Mouse (Mus musculus) neural tube, embryonic 15.5 days (tissue): ENCODE results near the gene Catsperg2. TPM values are rescaled to one million over a fixed set of nuclear protein-coding genes. Genes with fewer than 3 reads are reported as not detected.
"Not testable (repeated sequence)": the region's sequence is repeated elsewhere in the genome, so short reads cannot be mapped to it uniquely, and the experiment has no call there.

ENCODE experiments used
- ATAC-seq: fragments of 200-750 bp; cut with Nextera tagmentation; 2 replicates; pipeline ENCODE4 v1.8.0; 2017; ENCODE audit warnings: mild to moderate bottlenecking, moderate TSS enrichment, moderate library complexity; ENCODE audit not compliant: low FRiP score
- H3K27ac ChIP-seq: fragments of 300-500 bp; sonication (generic); replicated peaks from 2 replicates; pipeline ENCODE4 v1.5.1; 2015; ENCODE audit warnings: mild to moderate bottlenecking, inconsistent platforms
- H3K27me3 ChIP-seq: fragments of 300-500 bp; sonication (generic); replicated peaks from 2 replicates; pipeline ENCODE4 v1.6.1; 2015; ENCODE audit warnings: inconsistent platforms
- H3K36me3 ChIP-seq: fragments of 300-500 bp; sonication (generic); 2 replicates; pipeline ENCODE4 v1.6.1; 2015; ENCODE audit warnings: inconsistent platforms
- H3K4me1 ChIP-seq: fragments of 300-500 bp; sonication (generic); 2 replicates; pipeline ENCODE4 v1.6.1; 2015; ENCODE audit warnings: inconsistent platforms
- H3K4me2 ChIP-seq: fragments of 300-500 bp; sonication (generic); 2 replicates; pipeline ENCODE4 v1.6.1; 2015; ENCODE audit warnings: inconsistent platforms, mild to moderate bottlenecking, moderate library complexity
- H3K4me3 ChIP-seq: fragments of 300-500 bp; sonication (generic); replicated peaks from 2 replicates; pipeline ENCODE4 v1.5.1; 2015; ENCODE audit warnings: mild to moderate bottlenecking, inconsistent platforms
- H3K9ac ChIP-seq: fragments of 300-500 bp; sonication (generic); replicated peaks from 2 replicates; pipeline ENCODE4 v1.6.1; 2015; ENCODE audit warnings: mild to moderate bottlenecking, inconsistent platforms
- H3K9me3 ChIP-seq: fragments of 300-500 bp; sonication (generic); replicated peaks from 2 replicates; pipeline ENCODE4 v1.6.1; 2016; ENCODE audit warnings: inconsistent platforms
- WGBS: fragments of 180-500 bp; shearing (Covaris S2); methylation state at CpG from one replicate; pipeline ENCODE4 v1.1.7; 2015; ENCODE audit warnings: mixed read lengths; 5-methylcytosine and 5-hydroxymethylcytosine counted together
- polyA plus RNA-seq: library from polyadenylated mRNA; unstranded; fragments of >200 nt; fragmentation: Nextera tagmentation; extraction: Ambion mirVana; gene quantifications from 2 replicates; pipeline ENCODE4 v1.2.1, GENCODE M21; 2015

Gene Catsperg2
- polyA plus RNA-seq = 0.11 and 0.27 TPM in 2 replicates

DNA sequence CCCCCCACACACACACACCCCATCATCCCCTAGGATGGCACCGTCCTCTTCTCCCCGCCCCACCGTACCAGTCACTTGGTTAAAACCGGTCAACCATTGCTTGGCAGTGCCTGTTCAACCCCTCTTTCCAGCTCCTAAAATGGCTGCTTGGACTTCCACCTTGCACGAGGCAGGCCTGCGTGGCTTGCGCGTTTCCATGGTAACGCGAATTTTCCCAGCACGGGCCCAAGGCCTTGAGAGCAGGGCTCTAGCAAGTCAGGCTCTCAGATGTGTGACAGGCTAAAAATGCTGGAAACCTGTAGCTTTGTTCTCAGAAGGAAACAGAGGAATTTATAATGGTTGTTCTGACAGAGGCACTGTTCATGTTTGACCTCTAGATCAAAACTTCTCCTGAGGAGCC, at the start of gene Catsperg2:
Gene Catsperg2, minus strand, starts transcription at position 173 of the 400 bp plus-strand sequence.
- not testable (repeated sequence) for ATAC-seq, H3K36me3 ChIP-seq, H3K4me3 ChIP-seq, H3K9me3 ChIP-seq, H3K27ac ChIP-seq, H3K27me3 ChIP-seq, H3K9ac ChIP-seq, H3K4me1 ChIP-seq
- WGBS = 58% methylated on average over 11 of the region's 11 CpGs
- peak within 1 kb of the TSS; percentile 15; the same call in 1 of the 2 replicates for H3K4me2 ChIP-seq

GRCm38 (mm10) chr7:29776568-29776967, 49.7 kb upstream of the Catsperg2 start:
- H3K27ac ChIP-seq = no peak overlapping the region
- peaks cover 71% of the 10 kb centered on the region for H3K36me3 ChIP-seq
- no peak overlapping the region for H3K9ac ChIP-seq
- no peak overlapping the region for H3K4me2 ChIP-seq
- H3K9me3 ChIP-seq = no peaks in the 10 kb centered on the region
- WGBS = 97% methylated on average over 19 of the region's 19 CpGs
- no peaks in the 10 kb centered on the region for H3K27me3 ChIP-seq
- ATAC-seq = no peak
- no peak overlapping the region for H3K4me3 ChIP-seq
- H3K4me1 ChIP-seq = no peaks in the 10 kb centered on the region

DNA sequence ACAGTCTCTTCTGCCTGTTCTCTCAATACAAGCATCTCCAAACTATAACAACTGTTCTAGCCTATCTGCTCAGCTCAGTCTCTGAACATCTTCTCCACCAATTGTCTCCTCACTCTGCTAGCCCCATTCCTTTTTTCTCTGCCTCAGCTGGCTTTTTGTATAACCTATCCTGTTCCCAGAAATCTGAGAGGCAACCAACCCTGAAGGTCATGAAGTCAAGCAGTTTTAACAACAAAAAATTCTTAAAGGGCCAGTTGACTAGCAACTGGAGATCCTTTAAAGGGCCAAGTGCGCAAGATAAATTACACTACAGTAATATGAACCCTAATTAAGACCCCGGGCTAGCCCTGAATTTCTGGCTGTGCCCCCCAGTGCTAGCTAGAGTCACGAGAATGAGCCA, 47.5 kb upstream of the Catsperg2 start:
- peaks cover 68% of the 10 kb centered on the region for H3K36me3 ChIP-seq
- no peak overlapping the region for H3K9ac ChIP-seq
- WGBS = 85% methylated on average over 3 of the region's 3 CpGs
- H3K4me3 ChIP-seq = no peak overlapping the region
- no peak overlapping the region for H3K4me2 ChIP-seq
- H3K27me3 ChIP-seq = no peaks in the 10 kb centered on the region
- no peak overlapping the region for H3K27ac ChIP-seq
- peaks cover 12% of the 10 kb centered on the region for H3K4me1 ChIP-seq
- no peak for ATAC-seq
- no peaks in the 10 kb centered on the region for H3K9me3 ChIP-seq

DNA sequence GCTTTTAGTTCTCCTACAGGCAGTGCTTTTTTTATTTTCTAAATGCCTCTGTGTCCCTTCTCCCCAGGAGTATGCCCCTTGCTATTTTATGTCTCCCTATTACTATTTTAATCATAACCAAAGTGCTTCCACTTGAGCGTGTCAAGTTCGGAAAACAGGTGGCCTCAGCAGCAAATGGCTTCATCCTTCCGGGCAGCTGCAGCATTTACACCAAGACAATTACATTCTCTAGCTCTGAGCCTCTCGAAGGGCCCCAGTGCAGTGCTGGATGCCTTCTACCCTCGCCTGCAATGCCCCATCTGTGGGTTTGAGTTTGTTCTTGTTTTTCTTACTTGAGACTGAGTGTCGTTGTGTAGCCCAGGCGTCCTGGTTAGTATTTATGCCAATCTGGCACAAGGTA, 46.7 kb upstream of the Catsperg2 start:
- Histone ChIP-seq H3K27ac (no peak overlapping the region), H3K4me1 (peaks cover 17% of the 10 kb centered on the region), H3K9me3 (no peaks in the 10 kb centered on the region), H3K4me2 (no peak overlapping the region), H3K4me3 (no peak overlapping the region), H3K27me3 (no peaks in the 10 kb centered on the region), H3K9ac (no peak overlapping the region), H3K36me3 (peaks cover 62% of the 10 kb centered on the region)
- 92% methylated on average over 7 of the region's 7 CpGs for WGBS
- no peak for ATAC-seq

- ATAC-seq = no peak
- Histone ChIP-seq H3K9me3 (no peaks in the 10 kb centered on the region), H3K4me1 (peaks cover 33% of the 10 kb centered on the region), H3K4me2 (peak overlapping the region; percentile 80), H3K9ac (peak overlapping the region; percentile 69), H3K27me3 (no peaks in the 10 kb centered on the region), H3K36me3 (peaks cover 19% of the 10 kb centered on the region), H3K4me3 (peak overlapping the region; percentile 78), H3K27ac (peak overlapping the region; percentile 86)
- WGBS = 7% methylated on average over 10 of the region's 10 CpGs
Observed at GRCm38 (mm10) chr7:29768980-29769379, 42.1 kb upstream of the Catsperg2 start.

- Histone ChIP-seq H3K4me3 (peak within 1 kb of the TSS; percentile 78), H3K36me3 (peaks cover 12% of the 10 kb centered on the region)
- ATAC-seq = peak; percentile 93
Observed at GRCm38 (mm10) chr7:29768090-29768900, 41.5 kb upstream of the Catsperg2 start, which contains the start of gene Zfp84. Gene Zfp84 (plus strand): TSS chr7:29768552.

DNA sequence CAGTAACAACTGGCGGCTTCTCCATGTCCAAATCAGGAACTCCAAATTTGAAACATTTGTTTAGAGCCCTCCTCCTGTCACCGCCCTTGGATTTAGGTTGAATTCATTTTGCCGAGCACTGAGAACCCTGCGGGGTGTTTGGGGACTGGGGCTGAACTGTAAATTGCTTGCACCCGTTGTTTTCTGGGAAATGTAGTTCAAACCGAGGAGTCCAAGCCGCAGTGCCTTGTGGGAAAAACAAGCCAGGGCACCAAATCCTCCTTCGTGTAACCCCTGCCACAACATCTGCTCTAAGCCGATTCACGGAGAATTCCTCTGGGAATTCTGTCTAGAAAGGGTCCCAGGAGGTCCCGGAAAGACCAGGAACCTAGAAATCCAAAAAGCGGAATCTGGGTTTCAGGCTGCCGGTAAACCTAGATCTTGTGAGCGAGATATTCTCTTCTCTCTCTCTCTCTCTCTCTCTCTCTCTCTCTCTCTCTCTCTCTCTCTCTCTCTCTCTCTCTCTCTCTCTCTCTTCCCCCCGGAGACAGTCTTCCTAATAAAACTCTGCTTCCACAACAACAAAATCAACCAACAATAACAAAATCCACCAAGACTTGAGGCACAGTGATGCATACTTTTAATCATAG, 40.3 kb upstream of the Catsperg2 start:
- Histone ChIP-seq H3K4me1 (peaks cover 33% of the 10 kb centered on the region), H3K4me2 (peak overlapping the region; percentile 80), H3K9ac (peak overlapping the region; percentile 45), H3K9me3 (no peaks in the 10 kb centered on the region), H3K4me3 (peak overlapping the region; percentile 78), H3K27me3 (no peaks in the 10 kb centered on the region), H3K27ac (peak overlapping the region; percentile 86), H3K36me3 (peaks cover 6% of the 10 kb centered on the region; the same call in 1 of the 2 replicates)
- ATAC-seq = peak; percentile 67
- under 1% methylated on average over 15 of the region's 15 CpGs for WGBS

More at GRCm38 (mm10) chr7:29768090-29768900, 41.5 kb upstream of the Catsperg2 start, which contains the start of gene Zfp84:
- Histone ChIP-seq H3K27me3 (no peaks in the 10 kb centered on the region), H3K9ac (peak within 1 kb of the TSS; percentile 69), H3K27ac (peak within 1 kb of the TSS; percentile 86), H3K4me1 (peaks cover 33% of the 10 kb centered on the region), H3K9me3 (no peaks in the 10 kb centered on the region), H3K4me2 (peak within 1 kb of the TSS; percentile 80)
- under 1% methylated on average over 32 of the region's 32 CpGs for WGBS

DNA sequence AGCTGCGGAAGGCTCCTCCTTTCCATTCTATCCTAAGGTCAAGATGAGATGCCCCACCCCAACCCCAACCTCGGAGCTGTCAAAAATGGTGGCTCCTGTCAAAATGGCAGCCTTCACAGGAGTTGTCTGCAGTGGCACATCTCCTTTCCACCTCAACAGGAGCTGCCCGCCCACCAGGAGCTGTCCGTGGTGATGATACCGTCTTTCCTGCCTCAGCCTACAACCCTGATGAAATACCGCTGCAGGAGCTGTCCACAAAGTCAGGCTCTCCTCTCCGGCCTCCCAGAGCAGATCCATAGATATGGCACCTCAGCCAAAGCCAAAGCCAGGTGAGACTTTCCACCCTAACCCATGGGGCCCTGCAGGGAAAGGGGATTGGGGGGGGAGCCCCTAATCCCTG, 37.9 kb upstream of the Catsperg2 start:
- Histone ChIP-seq H3K4me1 (peaks cover 24% of the 10 kb centered on the region), H3K9ac (no peak overlapping the region), H3K4me3 (no peak overlapping the region), H3K27me3 (no peaks in the 10 kb centered on the region), H3K27ac (no peak overlapping the region), H3K9me3 (no peaks in the 10 kb centered on the region), H3K4me2 (no peak overlapping the region), H3K36me3 (no peaks in the 10 kb centered on the region)
- ATAC-seq = no peak
- 84% methylated on average over 7 of the region's 7 CpGs for WGBS

DNA sequence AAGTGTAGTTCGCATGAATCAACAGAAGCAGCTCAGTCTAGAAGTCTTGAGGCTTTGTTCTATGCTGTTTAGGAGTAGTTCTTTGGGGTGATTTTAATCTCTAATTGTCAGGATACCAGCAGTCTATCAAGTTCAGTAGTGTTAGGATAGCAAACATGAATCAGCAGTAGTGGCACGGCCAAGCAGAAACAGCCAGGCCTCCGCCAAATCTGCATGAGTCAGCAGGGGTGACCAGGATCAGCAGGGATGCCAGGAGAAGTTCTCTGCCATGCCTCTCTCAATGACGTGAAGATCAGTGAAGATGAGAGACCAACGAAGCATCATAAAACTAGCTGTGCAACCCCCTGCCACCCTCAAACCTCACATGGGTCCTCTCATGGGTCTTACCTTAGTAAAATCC, 33.6 kb upstream of the Catsperg2 start:
- ATAC-seq = no peak
- WGBS = 82% methylated on average over 5 of the region's 5 CpGs
- Histone ChIP-seq H3K4me1 (no peaks in the 10 kb centered on the region), H3K9me3 (no peaks in the 10 kb centered on the region), H3K36me3 (no peaks in the 10 kb centered on the region), H3K27me3 (no peaks in the 10 kb centered on the region), H3K9ac (no peak overlapping the region), H3K27ac (no peak overlapping the region), H3K4me3 (no peak overlapping the region), H3K4me2 (no peak overlapping the region)

- Histone ChIP-seq H3K27ac (no peak overlapping the region), H3K9me3 (no peaks in the 10 kb centered on the region), H3K4me1 (no peaks in the 10 kb centered on the region), H3K9ac (no peak overlapping the region), H3K27me3 (no peaks in the 10 kb centered on the region), H3K4me2 (no peak overlapping the region), H3K36me3 (no peaks in the 10 kb centered on the region), H3K4me3 (no peak overlapping the region)
- WGBS = 88% methylated on average over 3 of the region's 3 CpGs
- ATAC-seq = no peak
Observed at GRCm38 (mm10) chr7:29742258-29742657, 15.4 kb upstream of the Catsperg2 start.

- Histone ChIP-seq H3K36me3 (no peaks in the 10 kb centered on the region), H3K4me2 (no peak overlapping the region), H3K4me3 (no peak overlapping the region), H3K27ac (no peak overlapping the region), H3K4me1 (no peaks in the 10 kb centered on the region), H3K27me3 (no peaks in the 10 kb centered on the region), H3K9me3 (peaks cover 5% of the 10 kb centered on the region; the same call in 1 of the 2 replicates), H3K9ac (no peak overlapping the region)
- ATAC-seq = no peak
- WGBS = 94% methylated on average over 2 of the region's 2 CpGs
Observed at GRCm38 (mm10) chr7:29728055-29728454, 1.2 kb upstream of the Catsperg2 start.
